Mouse (Mus musculus): ENCODE data around the gene Vwa3a. TPM values are rescaled to one million over a fixed set of nuclear protein-coding genes. Genes with fewer than 3 reads are reported as not detected.

Gene Vwa3a
- polyA plus RNA-seq, 1 experiment from 2014 or later: 2.2 TPM

DNA sequence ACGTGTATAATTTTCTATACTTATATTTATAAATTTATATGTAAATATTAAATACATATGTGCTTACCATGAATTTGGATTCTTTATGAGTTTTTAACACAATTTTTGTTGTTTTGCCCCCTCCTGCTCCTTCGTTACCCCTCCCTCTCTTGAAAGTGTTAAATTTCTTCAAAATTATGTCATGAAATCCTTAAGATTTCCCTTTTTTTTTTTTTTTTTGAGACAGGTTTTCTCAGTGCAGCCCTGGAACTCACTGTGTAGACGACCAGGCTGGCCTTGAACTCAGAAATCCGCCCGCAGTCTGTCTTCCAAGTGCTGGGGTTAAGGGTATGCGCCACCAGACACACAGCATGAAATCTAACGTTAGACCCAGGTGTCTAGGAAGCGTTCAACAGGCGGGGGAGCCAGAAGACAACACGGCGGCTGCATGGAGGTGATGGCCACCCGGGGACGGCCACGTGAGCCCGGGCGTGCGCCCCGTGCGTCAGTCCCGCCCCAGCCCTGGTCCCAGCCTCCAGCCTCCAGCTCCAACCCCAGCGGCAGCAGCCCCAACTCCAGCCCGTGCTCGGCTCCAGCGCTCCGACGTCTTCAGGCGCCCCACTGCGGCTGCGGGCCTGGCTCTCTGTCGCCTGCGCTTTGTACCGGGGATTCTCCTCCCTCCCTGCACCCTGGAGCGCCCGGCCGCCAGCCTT is 103.4 kb downstream of the Vwa3a start, which contains the start of gene Eef2k:
Eef2k (plus strand) TSS at position 487 of the 692 bp plus-strand sequence.
- H3K9ac ChIP-seq: peak within 1 kb of the TSS; percentile 68
- H3K4me3 ChIP-seq: peak within 1 kb of the TSS; percentile 76
- 4% methylated on average over 35 of the region's 35 CpGs for WGBS
- no peaks in the 10 kb centered on the region for H3K9me3 ChIP-seq
- peak within 1 kb of the TSS; percentile 96 for H3K27ac ChIP-seq (replicated peaks)
- peaks cover 23% of the 10 kb centered on the region for H3K4me1 ChIP-seq (replicated peaks)
- ATAC-seq (ENCODE audit: low FRiP score, low read depth): peak; percentile 94
- peak within 1 kb of the TSS; percentile 81 for H3K4me2 ChIP-seq
- no peaks in the 10 kb centered on the region for H3K36me3 ChIP-seq
- H3K27me3 ChIP-seq: no peaks in the 10 kb centered on the region

DNA sequence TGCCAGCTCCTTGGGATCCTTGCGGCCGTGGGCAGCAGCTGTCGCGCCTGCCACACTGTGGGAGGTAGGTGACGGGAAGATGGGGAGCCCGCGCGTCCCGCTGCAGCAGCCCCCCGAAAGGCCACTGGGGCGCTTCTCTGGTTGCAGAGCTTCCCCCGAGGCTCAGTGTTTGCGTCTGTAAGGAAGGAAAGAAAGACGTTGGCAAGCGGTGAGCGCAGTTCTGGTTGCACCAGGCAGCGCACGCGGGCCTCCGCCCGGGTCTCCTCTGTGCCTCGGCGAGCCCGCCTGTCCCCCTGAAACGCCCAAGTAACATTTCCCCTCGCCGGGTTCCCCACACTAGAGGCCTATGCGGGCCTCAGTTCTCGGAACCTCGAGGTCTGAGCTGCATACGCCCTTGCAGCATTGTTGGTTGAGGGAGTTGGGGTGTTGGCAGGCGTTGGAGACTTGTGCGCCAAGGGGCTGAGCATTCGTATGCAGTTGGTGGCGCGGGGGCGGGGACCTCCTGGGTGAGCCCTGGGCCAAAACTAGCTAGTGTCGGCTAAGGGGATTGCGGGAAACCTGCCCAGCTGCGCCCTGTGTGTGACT is 104.0 kb downstream of the Vwa3a start:
- peak; percentile 82 for ATAC-seq (ENCODE audit: low FRiP score, low read depth)
- H3K36me3 ChIP-seq: no peaks in the 10 kb centered on the region
- no peaks in the 10 kb centered on the region for H3K27me3 ChIP-seq
- H3K27ac ChIP-seq (replicated peaks): peak overlapping the region; percentile 96
- no peaks in the 10 kb centered on the region for H3K9me3 ChIP-seq
- WGBS: under 1% methylated on average over 30 of the region's 40 CpGs
- peak overlapping the region; percentile 68 for H3K9ac ChIP-seq
- peak overlapping the region; percentile 81 for H3K4me2 ChIP-seq
- H3K4me1 ChIP-seq (replicated peaks): peaks cover 23% of the 10 kb centered on the region
- peak overlapping the region; percentile 76 for H3K4me3 ChIP-seq

DNA sequence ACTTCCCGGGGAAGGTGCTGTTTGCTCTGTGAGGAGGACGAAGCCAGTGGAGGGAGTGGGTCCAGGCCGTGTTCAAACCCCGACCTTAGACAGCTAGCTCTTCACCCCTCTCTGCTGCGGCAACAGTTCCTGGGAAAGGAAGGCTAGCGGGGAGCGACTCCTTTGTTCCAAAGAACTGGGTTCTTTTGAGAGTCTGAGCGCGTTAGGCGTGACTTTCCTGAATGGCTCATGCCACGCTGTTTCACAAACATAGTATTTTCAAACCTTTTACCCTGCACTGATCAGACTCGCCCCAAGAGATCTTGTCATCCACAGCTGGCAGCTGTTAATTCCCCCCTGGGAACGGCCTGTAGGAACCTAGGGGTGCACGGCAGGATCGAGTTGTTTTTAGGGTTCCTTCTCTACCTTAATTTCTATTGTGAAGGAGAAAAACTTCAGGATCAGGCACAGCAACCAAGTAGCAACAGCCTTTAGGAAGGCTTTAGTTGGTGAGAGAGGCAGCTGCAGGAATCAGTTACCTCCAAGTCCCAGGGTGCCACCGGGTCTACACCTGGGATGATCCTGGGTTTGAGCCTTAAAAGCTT is 104.8 kb downstream of the Vwa3a start:
- under 1% methylated on average over 16 of the region's 16 CpGs for WGBS

DNA sequence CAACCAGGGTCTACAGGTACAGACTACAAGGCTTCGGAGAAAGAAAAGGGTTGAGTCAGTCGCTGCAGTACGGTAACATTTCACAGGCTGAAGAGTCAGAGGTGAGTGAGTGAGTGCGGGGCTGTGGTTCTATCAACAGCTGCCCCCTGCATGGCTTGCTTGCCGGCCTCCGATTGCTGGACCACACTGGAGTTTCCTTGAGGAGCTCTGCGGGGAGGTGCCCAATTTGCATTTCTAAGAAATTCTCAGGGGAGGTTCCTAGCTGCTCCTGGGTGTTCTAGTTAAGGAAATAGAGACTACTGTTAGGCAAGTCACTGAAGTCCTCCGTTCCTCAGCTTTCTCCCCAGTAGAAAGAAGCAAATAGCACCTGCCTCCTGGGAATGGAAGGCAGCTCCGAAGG is 105.6 kb downstream of the Vwa3a start:
- Histone ChIP-seq H3K4me3 (peak overlapping the region; percentile 76), H3K27ac (replicated peaks) (no peak overlapping the region), H3K4me2 (peak overlapping the region; percentile 81), H3K36me3 (no peaks in the 10 kb centered on the region), H3K9me3 (no peaks in the 10 kb centered on the region), H3K9ac (peak overlapping the region; percentile 68), H3K4me1 (replicated peaks) (peaks cover 27% of the 10 kb centered on the region), H3K27me3 (no peaks in the 10 kb centered on the region)
- 11% methylated on average over 9 of the region's 9 CpGs for WGBS
- no peak for ATAC-seq (ENCODE audit: low FRiP score, low read depth)

More for the DNA sequence above, 104.8 kb downstream of the Vwa3a start:
- ATAC-seq (ENCODE audit: low FRiP score, low read depth): peak; percentile 2; the same call in 1 of the 2 replicates
- Histone ChIP-seq H3K4me2 (peak overlapping the region; percentile 81), H3K36me3 (no peaks in the 10 kb centered on the region), H3K27me3 (no peaks in the 10 kb centered on the region), H3K4me1 (replicated peaks) (peaks cover 25% of the 10 kb centered on the region), H3K4me3 (peak overlapping the region; percentile 76), H3K9ac (peak overlapping the region; percentile 68), H3K27ac (replicated peaks) (peak overlapping the region; percentile 96), H3K9me3 (no peaks in the 10 kb centered on the region)

DNA sequence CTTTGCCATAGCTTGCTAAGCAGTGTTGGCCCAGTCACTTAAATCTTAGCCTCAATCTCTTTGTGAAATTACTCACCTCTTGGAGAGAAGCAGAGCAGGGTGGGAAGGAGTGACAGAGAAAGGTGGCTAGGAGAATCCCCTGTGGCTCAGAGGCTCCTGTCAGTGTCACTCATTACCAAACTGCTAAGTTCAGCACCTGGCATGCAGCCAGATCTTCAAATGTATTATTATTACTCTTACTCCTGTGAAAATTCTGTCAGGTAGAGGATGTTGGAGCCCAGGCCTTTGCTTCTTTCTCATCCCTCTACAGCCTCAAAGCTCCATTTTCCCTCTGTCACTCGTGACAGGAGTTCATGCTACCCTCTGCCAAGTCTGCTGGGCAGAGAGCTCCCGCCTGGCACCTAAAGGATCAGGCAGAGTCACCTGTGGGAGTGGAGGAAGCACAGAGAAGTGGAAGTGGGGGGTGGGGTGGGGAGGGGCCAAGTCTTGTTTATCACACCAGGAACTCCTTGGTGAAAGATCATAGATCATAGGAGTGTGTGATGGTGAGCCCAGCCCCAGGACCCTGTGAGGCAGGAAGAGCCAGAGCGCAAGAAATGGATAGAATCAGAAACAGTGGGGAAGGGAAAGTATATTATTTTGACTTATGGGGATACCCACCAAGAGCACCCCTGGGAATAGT is 109.9 kb downstream of the Vwa3a start:
- H3K9me3 ChIP-seq: no peaks in the 10 kb centered on the region
- H3K4me2 ChIP-seq: no peak overlapping the region
- H3K9ac ChIP-seq: no peak overlapping the region
- no peak overlapping the region for H3K4me3 ChIP-seq
- H3K4me1 ChIP-seq (replicated peaks): peaks cover 33% of the 10 kb centered on the region
- H3K27ac ChIP-seq (replicated peaks): no peak overlapping the region
- H3K36me3 ChIP-seq: no peaks in the 10 kb centered on the region
- ATAC-seq (ENCODE audit: low FRiP score, low read depth): no peak
- 86% methylated on average over 3 of the region's 3 CpGs for WGBS
- no peaks in the 10 kb centered on the region for H3K27me3 ChIP-seq

DNA sequence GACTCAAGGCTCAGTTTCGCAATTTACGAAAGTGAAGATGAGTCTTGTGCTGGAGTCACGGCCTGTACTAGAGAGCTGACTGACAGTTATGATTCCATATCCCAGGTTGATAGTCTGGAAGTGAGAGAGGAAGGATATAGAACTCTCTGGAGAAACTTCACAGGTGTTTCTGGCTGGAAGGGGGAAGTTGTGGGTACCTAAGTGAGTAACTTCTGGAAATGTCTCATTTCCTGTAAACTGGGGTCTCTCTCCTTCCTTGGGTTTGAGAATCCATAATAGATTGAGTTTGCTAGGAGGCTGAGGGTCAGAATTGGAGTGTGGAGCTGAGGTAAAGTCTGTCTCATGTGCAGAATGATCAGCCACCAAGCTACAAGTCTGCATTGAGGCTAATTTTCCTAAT is 111.0 kb downstream of the Vwa3a start:
- Histone ChIP-seq H3K27me3 (no peaks in the 10 kb centered on the region), H3K4me1 (replicated peaks) (peaks cover 22% of the 10 kb centered on the region), H3K36me3 (no peaks in the 10 kb centered on the region), H3K27ac (replicated peaks) (no peak overlapping the region), H3K9me3 (no peaks in the 10 kb centered on the region), H3K9ac (no peak overlapping the region), H3K4me3 (no peak overlapping the region), H3K4me2 (no peak overlapping the region)
- WGBS: 93% methylated on average over 3 of the region's 3 CpGs
- no peak for ATAC-seq (ENCODE audit: low FRiP score, low read depth)

Other genes starting within 250 kb of the Vwa3a start
- gene Uqcrc2, start 104.1 kb upstream of the Vwa3a start, polyA plus RNA-seq (2015; fragmentation: Nextera tagmentation; extraction: Ambion mirVana): 222 and 223 TPM in 2 replicates
- 0.36 and 0.39 TPM in 2 replicates for gene Pdzd9, start 69.0 kb upstream of the Vwa3a start, polyA plus RNA-seq (2015; fragmentation: Nextera tagmentation; extraction: Ambion mirVana)
- gene Mosmo, start 61.7 kb upstream of the Vwa3a start, polyA plus RNA-seq (2015; fragmentation: Nextera tagmentation; extraction: Ambion mirVana): 12.0 and 12.7 TPM in 2 replicates
- gene Gm5737, start 73.0 kb downstream of the Vwa3a start, polyA plus RNA-seq (2015; fragmentation: Nextera tagmentation; extraction: Ambion mirVana): 0.12 TPM in 1 of 2 replicates, not detected in the other
- gene Eef2k, start 103.5 kb downstream of the Vwa3a start, polyA plus RNA-seq (2015; fragmentation: Nextera tagmentation; extraction: Ambion mirVana): 32.5 and 34.3 TPM in 2 replicates
- 25.0 and 25.6 TPM in 2 replicates for gene Polr3e, start 178.4 kb downstream of the Vwa3a start, polyA plus RNA-seq (2015; fragmentation: Nextera tagmentation; extraction: Ambion mirVana)
- 14.5 and 16.5 TPM in 2 replicates for gene Cdr2, start 243.0 kb downstream of the Vwa3a start, polyA plus RNA-seq (2015; fragmentation: Nextera tagmentation; extraction: Ambion mirVana)
- gene Mfsd13b, start 243.2 kb downstream of the Vwa3a start, polyA plus RNA-seq (2015; fragmentation: Nextera tagmentation; extraction: Ambion mirVana): 0.19 and 0.76 TPM in 2 replicates